Mouse (Mus musculus) embryonic facial prominence, embryonic 11.5 days (tissue): Measurements from ENCODE around the gene Scube1. TPM values are rescaled to one million over a fixed set of nuclear protein-coding genes. Genes with fewer than 3 reads are reported as not detected.

Experiments used
- ATAC-seq: fragments of 200-750 bp; cut with Nextera tagmentation; replicated peaks from 2 replicates; pipeline ENCODE4 v1.8.0; 2017; ENCODE audit warnings: low read depth; ENCODE audit not compliant: insufficient number of reproducible peaks, low FRiP score, low TSS enrichment
- DNase-seq: peaks from one replicate; pipeline ENCODE4 v3.0.0-alpha.2; 2015; ENCODE audit warnings: low spot score
- H3K27ac ChIP-seq: fragments of 300-500 bp; sonication (generic); replicated peaks from 2 replicates; pipeline ENCODE4 v1.5.1; 2014; ENCODE audit warnings: mild to moderate bottlenecking, low read depth, low read length, control low read depth
- H3K27me3 ChIP-seq: fragments of 300-500 bp; sonication (generic); 2 replicates; pipeline ENCODE4 v1.6.1; 2014; ENCODE audit warnings: mild to moderate bottlenecking, low read length, moderate library complexity, mixed read lengths; ENCODE audit not compliant: control insufficient read depth, insufficient read depth
- H3K36me3 ChIP-seq: fragments of 300-500 bp; sonication (generic); replicated peaks from 2 replicates; pipeline ENCODE4 v1.6.1; 2014; ENCODE audit warnings: low read depth, mild to moderate bottlenecking, low read length, moderate library complexity, mixed read lengths; ENCODE audit not compliant: control insufficient read depth, insufficient read depth
- H3K4me1 ChIP-seq: fragments of 300-500 bp; sonication (generic); 2 replicates; pipeline ENCODE4 v1.6.1; 2014; ENCODE audit warnings: low read length, mixed read lengths; ENCODE audit not compliant: control insufficient read depth, insufficient read depth
- H3K4me2 ChIP-seq: fragments of 300-500 bp; sonication (generic); 2 replicates; pipeline ENCODE4 v1.6.1; 2014; ENCODE audit warnings: low read depth, mild to moderate bottlenecking, control low read depth, low read length, moderate library complexity
- H3K4me3 ChIP-seq: fragments of 300-500 bp; sonication (generic); 2 replicates; pipeline ENCODE4 v1.5.1; 2014; ENCODE audit warnings: low read depth, low read length, control low read depth
- H3K9ac ChIP-seq: fragments of 300-500 bp; sonication (generic); replicated peaks from 2 replicates; pipeline ENCODE4 v1.6.1; 2014; ENCODE audit warnings: mild to moderate bottlenecking, control low read depth, low read length
- H3K9me3 ChIP-seq: fragments of 300-500 bp; sonication (generic); replicated peaks from 2 replicates; pipeline ENCODE4 v1.6.1; 2016; ENCODE audit warnings: mild to moderate bottlenecking, low read length, inconsistent platforms, mixed read lengths; ENCODE audit not compliant: control insufficient read depth
- WGBS: fragments of 180-500 bp; shearing (Covaris S2); extraction: QIAGEN DNeasy Blood & Tissue Kit; methylation state at CpG from one replicate; pipeline ENCODE4 v1.1.7; 2014; 5-methylcytosine and 5-hydroxymethylcytosine counted together
- polyA plus RNA-seq: library from polyadenylated mRNA; unstranded; fragments of >200 nt; fragmentation: Nextera tagmentation; extraction: Ambion mirVana; gene quantifications from 2 replicates; pipeline ENCODE4 v1.2.1, GENCODE M21; 2014

The Scube1 gene
- polyA plus RNA-seq, 1 experiment from 2014 or later: 30.2 TPM

DNA sequence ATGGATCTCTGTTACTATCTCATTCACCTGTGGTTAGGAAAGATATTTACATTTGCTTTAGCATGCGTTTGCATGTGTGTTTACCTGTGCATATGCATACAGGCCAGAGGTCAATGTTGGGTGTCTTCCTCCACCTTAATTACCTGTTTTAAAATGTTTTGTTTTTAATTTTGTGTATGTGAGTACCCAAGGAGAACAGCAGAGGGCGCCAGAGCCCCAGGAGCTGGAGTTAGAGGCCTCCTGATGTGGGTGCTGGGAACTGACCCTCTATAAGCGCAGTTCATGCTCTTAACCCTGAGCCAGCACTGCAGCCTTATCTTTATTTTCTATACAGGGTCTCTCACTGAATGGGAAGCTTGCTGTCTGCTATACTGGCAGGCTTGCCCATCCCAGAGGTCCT, 95.1 kb downstream of the Scube1 start:
- H3K4me2 ChIP-seq: no peak overlapping the region
- no peak overlapping the region for H3K4me3 ChIP-seq
- H3K4me1 ChIP-seq: no peaks in the 10 kb centered on the region
- H3K27me3 ChIP-seq: no peaks in the 10 kb centered on the region
- ATAC-seq (no peak), DNase-seq (no peak)
- H3K9me3 ChIP-seq: no peaks in the 10 kb centered on the region; the same call in 1 of the 2 replicates
- 74% methylated on average over 3 of the region's 3 CpGs for WGBS
- no peak overlapping the region for H3K27ac ChIP-seq
- no peak overlapping the region for H3K9ac ChIP-seq
- peaks cover 4% of the 10 kb centered on the region for H3K36me3 ChIP-seq

DNA sequence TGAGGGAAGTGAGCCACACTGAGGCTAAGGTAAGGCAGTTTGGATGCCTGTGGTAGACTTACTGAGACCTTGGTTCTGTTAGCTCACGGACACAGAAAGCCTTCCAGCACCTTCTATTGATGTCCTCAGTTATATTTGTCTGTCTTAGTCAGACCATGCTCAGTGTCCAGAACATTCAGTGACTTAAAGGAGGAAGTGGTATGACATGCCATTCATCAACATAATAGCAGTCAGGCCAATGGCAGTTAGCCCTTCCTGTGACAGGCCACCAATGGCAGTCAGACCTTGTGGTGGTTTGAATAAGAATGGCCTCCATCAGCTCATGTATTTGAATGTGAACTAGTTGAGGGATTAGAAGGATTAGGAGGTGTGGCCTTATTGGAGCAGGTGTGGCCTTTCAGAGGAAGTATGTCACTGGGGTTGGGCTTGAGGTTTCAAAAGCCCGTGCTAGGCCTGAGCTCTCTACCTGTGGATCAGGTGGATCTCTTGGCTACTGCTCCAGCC, 98.6 kb downstream of the Scube1 start:
- WGBS: 91% methylated on average over 2 of the region's 2 CpGs
- no peaks in the 10 kb centered on the region for H3K4me1 ChIP-seq
- no peak overlapping the region for H3K27ac ChIP-seq
- DNase-seq (no peak), ATAC-seq (no peak)
- H3K36me3 ChIP-seq: peaks cover 4% of the 10 kb centered on the region
- H3K4me3 ChIP-seq: no peak overlapping the region
- no peaks in the 10 kb centered on the region; the same call in 1 of the 2 replicates for H3K9me3 ChIP-seq
- no peak overlapping the region for H3K9ac ChIP-seq
- no peak overlapping the region for H3K4me2 ChIP-seq
- H3K27me3 ChIP-seq: no peaks in the 10 kb centered on the region

DNA sequence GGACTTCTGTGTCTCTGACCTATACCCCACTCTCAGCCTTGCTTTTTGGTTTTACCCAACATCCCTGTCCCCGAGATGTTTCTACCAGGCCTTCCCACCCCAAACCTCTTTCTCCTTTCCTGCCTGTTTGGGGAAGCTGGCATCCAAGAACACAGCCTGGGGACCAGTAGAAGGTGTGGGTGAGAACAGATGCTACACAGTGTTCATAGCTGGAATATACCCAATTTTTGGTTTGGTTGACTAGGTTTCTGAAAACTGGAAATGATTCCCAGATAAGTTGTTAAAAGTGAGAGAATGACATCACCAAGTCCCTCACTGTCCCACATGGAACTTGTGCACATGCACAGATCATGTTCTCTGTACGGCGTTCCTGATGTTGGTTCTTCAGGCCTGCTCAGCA, 109.6 kb downstream of the Scube1 start:
- H3K27ac ChIP-seq: no peak overlapping the region
- H3K4me2 ChIP-seq: no peak overlapping the region
- no peaks in the 10 kb centered on the region for H3K27me3 ChIP-seq
- no peaks in the 10 kb centered on the region for H3K4me1 ChIP-seq
- no peaks in the 10 kb centered on the region for H3K9me3 ChIP-seq
- WGBS: 91% methylated on average over 3 of the region's 3 CpGs
- ATAC-seq: no peak
- DNase-seq: no peak
- H3K9ac ChIP-seq: no peak overlapping the region
- H3K36me3 ChIP-seq: no peaks in the 10 kb centered on the region
- H3K4me3 ChIP-seq: no peak overlapping the region

DNA sequence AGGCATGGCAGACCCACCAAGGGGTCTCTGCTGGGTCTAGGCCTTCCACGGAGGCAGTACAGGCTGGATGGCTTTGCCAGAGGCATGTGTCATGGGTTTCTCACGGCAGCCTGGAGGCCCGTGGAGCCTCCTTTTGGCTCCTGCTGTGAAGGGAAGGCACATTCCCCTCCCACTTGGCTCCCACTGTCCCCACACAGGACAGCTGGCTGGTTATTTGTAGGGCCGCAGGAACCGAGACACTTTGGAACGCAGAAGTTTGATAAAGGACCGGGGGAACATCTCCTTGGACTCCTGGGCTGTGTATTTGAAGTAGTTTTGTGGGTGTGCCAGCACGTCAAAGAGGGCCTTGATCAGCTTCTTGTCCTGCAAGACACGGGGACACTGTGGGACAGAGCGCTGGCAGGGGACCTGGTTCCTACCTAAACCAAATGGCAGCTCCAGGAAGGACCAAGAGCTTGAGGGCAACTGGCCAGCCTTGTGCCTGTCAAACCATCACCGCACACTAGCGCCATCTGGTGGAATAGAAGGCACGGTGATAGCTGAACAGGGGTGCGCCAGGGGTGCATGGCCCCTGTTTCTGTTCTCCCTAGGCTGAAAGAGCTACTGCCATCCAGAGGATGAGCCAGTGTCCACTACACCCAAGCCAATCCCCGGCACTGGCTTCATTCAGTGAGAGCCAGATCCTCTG, 117.6 kb downstream of the Scube1 start:
- ATAC-seq: no peak; the same call in 1 of the 2 replicates
- Histone ChIP-seq H3K4me1 (no peaks in the 10 kb centered on the region), H3K4me2 (no peak overlapping the region), H3K36me3 (no peaks in the 10 kb centered on the region; the same call in 1 of the 2 replicates), H3K27me3 (no peaks in the 10 kb centered on the region), H3K9me3 (no peaks in the 10 kb centered on the region), H3K27ac (no peak overlapping the region), H3K4me3 (no peak overlapping the region), H3K9ac (no peak overlapping the region)
- 48% methylated on average over 15 of the region's 15 CpGs for WGBS
- DNase-seq: peak; percentile 77

DNA sequence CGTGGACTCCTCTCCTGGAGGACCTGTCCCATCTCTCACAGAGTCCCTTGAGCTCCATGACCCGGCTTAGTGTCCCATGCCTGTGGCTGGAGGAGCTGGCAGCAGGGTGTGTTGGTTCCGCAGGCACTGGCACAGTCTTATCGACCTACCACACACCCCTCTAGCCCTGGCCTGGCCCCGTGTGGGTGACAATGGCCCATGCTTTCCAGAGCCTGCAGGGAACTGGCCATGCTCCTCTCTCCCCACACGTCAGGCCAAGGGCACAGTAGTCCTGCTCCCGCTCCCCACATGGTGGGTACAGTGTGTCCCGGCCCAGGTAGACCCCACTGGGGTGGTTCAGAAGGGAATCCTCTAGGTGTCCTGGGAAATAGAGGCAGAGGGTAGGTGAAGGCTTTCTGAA, 118.1 kb downstream of the Scube1 start:
- Histone ChIP-seq H3K27ac (no peak overlapping the region), H3K9ac (no peak overlapping the region), H3K27me3 (no peaks in the 10 kb centered on the region), H3K9me3 (no peaks in the 10 kb centered on the region), H3K4me3 (no peak overlapping the region), H3K36me3 (no peaks in the 10 kb centered on the region; the same call in 1 of the 2 replicates), H3K4me2 (no peak overlapping the region), H3K4me1 (no peaks in the 10 kb centered on the region)
- DNase-seq (no peak), ATAC-seq (no peak)
- 88% methylated on average over 8 of the region's 8 CpGs for WGBS

DNA sequence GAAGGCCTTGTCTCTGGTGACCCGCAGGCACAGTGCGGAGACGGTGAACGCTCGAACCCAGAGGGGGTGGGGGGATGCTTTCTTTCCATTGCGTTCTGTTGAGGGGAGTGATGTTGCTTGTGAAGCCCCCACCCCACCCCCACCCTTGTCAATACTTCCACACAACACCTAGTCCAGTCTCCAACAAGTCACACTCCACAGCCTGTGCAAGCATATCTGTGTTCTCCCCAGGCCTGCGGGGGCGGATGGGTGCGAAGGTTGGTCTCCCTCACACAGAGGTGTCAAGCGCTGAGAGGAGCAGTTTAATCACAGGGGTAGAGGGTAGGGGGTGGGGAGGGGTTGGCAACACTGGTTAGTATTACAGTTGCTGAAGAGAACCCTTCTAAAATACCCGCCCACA, 118.6 kb downstream of the Scube1 start:
- Histone ChIP-seq H3K36me3 (no peaks in the 10 kb centered on the region; the same call in 1 of the 2 replicates), H3K4me3 (no peak overlapping the region), H3K27me3 (no peaks in the 10 kb centered on the region), H3K9me3 (no peaks in the 10 kb centered on the region), H3K4me1 (no peaks in the 10 kb centered on the region), H3K4me2 (no peak overlapping the region), H3K9ac (no peak overlapping the region), H3K27ac (no peak overlapping the region)
- DNase-seq (no peak), ATAC-seq (no peak)
- 91% methylated on average over 11 of the region's 11 CpGs for WGBS

DNA sequence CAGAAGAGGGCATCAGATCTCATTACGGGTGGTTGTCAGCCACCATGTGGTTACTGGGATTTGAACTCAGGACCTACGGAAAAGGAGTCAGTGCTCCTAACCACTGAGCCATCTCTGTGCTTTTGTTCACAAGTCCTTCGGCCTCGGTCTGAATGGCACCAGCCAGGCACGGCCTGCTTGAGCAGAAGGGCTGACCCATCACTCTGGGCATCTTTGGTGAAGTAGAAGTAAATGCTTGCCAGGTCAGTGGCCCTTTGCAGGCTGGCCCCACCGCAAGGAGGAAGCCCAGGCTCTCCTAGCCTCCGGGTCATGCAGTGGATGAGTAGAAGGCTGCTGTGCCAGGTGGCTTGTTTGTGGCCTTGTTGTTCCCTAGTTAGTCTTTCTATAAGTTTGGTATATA, 121.4 kb downstream of the Scube1 start:
- DNase-seq (no peak), ATAC-seq (no peak)
- H3K27me3 ChIP-seq: no peaks in the 10 kb centered on the region
- no peaks in the 10 kb centered on the region; the same call in 1 of the 2 replicates for H3K36me3 ChIP-seq
- H3K27ac ChIP-seq: no peak overlapping the region
- no peak overlapping the region for H3K4me2 ChIP-seq
- no peaks in the 10 kb centered on the region for H3K9me3 ChIP-seq
- H3K4me1 ChIP-seq: no peaks in the 10 kb centered on the region
- WGBS: 95% methylated on average over 7 of the region's 7 CpGs
- no peak overlapping the region for H3K4me3 ChIP-seq
- H3K9ac ChIP-seq: no peak overlapping the region

DNA sequence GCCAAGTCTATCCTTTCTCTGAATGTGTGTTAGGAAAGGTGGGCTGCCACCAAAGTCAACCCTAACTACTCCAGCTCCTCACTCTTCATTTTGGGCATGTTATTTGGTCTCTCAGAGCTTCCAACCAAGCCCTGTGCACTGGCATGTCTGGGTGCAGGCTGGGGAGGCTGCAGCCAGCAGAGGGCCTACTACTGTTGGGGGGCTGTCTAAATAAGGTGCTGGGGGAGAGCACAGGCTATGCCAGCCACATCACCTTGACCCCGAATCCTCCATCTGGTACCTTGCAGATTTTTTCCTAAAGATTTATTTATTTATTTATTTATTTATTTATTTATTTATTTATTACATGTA, 121.8 kb downstream of the Scube1 start:
- Histone ChIP-seq H3K4me2 (no peak overlapping the region), H3K27ac (no peak overlapping the region), H3K9me3 (no peaks in the 10 kb centered on the region), H3K9ac (no peak overlapping the region), H3K36me3 (no peaks in the 10 kb centered on the region; the same call in 1 of the 2 replicates), H3K4me3 (no peak overlapping the region), H3K27me3 (no peaks in the 10 kb centered on the region), H3K4me1 (no peaks in the 10 kb centered on the region)
- 84% methylated on average over 1 of the region's 1 CpGs for WGBS
- DNase-seq (no peak), ATAC-seq (no peak)
